Mouse (Mus musculus): ENCODE results near the gene 2410002F23Rik. TPM values are rescaled to one million over a fixed set of nuclear protein-coding genes. Genes with fewer than 3 reads are reported as not detected.
"Not testable (repeated sequence)": the region's sequence is repeated elsewhere in the genome, so short reads cannot be mapped to it uniquely, and the experiment has no call there.

The 2410002F23Rik gene
- polyA plus RNA-seq, 1 experiment from 2014 or later = 59.5 TPM

GRCm38 (mm10) chr7:44281586-44281985, 35.1 kb downstream of the 2410002F23Rik start:
- H3K27me3 ChIP-seq = 0 out of 2 replicates have a peak, but pooled peaks cover 10% of the 10 kb centered on the region
- WGBS = 64% methylated on average over 7 of the region's 7 CpGs
- ATAC-seq (replicated peaks; ENCODE audit: insufficient number of reproducible peaks, insufficient read depth, low FRiP score, low read depth) = no peak
- no peaks in the 10 kb centered on the region for H3K4me1 ChIP-seq (replicated peaks)
- no peak overlapping the region for H3K4me2 ChIP-seq
- H3K4me3 ChIP-seq = no peak overlapping the region
- H3K9ac ChIP-seq = no peak overlapping the region
- no peaks in the 10 kb centered on the region for H3K36me3 ChIP-seq
- no peak overlapping the region for H3K27ac ChIP-seq
- no peaks in the 10 kb centered on the region; the same call in 1 of the 2 replicates for H3K9me3 ChIP-seq (replicated peaks)

- H3K4me1 ChIP-seq (replicated peaks) = no peaks in the 10 kb centered on the region
- 0 out of 2 replicates have a peak, but pooled peaks cover 8% of the 10 kb centered on the region for H3K27me3 ChIP-seq
- H3K9ac ChIP-seq = no peak overlapping the region
- H3K9me3 ChIP-seq (replicated peaks) = no peaks in the 10 kb centered on the region; the same call in 1 of the 2 replicates
- H3K36me3 ChIP-seq = no peaks in the 10 kb centered on the region
- ATAC-seq (replicated peaks; ENCODE audit: insufficient number of reproducible peaks, insufficient read depth, low FRiP score, low read depth) = no peak
- 58% methylated on average over 7 of the region's 7 CpGs for WGBS
- no peak overlapping the region for H3K4me2 ChIP-seq
- no peak overlapping the region for H3K4me3 ChIP-seq
- H3K27ac ChIP-seq = no peak overlapping the region
Measured at GRCm38 (mm10) chr7:44287760-44288159, 41.2 kb downstream of the 2410002F23Rik start.

- H3K9ac ChIP-seq = no peak overlapping the region
- 71% methylated on average over 4 of the region's 4 CpGs for WGBS
Measured at GRCm38 (mm10) chr7:44290986-44291385, 44.5 kb downstream of the 2410002F23Rik start.

GRCm38 (mm10) chr7:44291418-44291817, 44.9 kb downstream of the 2410002F23Rik start:
- H3K27me3 ChIP-seq = 0 out of 2 replicates have a peak, but pooled peaks cover 7% of the 10 kb centered on the region
- H3K4me3 ChIP-seq = no peak overlapping the region
- H3K9me3 ChIP-seq (replicated peaks) = no peaks in the 10 kb centered on the region; the same call in 1 of the 2 replicates
- ATAC-seq (replicated peaks; ENCODE audit: insufficient number of reproducible peaks, insufficient read depth, low FRiP score, low read depth) = no peak
- no peak overlapping the region for H3K9ac ChIP-seq
- H3K36me3 ChIP-seq = no peaks in the 10 kb centered on the region
- no peak overlapping the region for H3K4me2 ChIP-seq
- 43% methylated on average over 4 of the region's 4 CpGs for WGBS
- no peak overlapping the region for H3K27ac ChIP-seq
- H3K4me1 ChIP-seq (replicated peaks) = no peaks in the 10 kb centered on the region

More at GRCm38 (mm10) chr7:44290986-44291385, 44.5 kb downstream of the 2410002F23Rik start:
- ATAC-seq (replicated peaks; ENCODE audit: insufficient number of reproducible peaks, insufficient read depth, low FRiP score, low read depth) = no peak
- no peak overlapping the region for H3K27ac ChIP-seq
- H3K4me3 ChIP-seq = no peak overlapping the region
- H3K36me3 ChIP-seq = no peaks in the 10 kb centered on the region
- H3K27me3 ChIP-seq = 0 out of 2 replicates have a peak, but pooled peaks cover 7% of the 10 kb centered on the region
- H3K9me3 ChIP-seq (replicated peaks) = no peaks in the 10 kb centered on the region; the same call in 1 of the 2 replicates
- H3K4me2 ChIP-seq = no peak overlapping the region
- no peaks in the 10 kb centered on the region for H3K4me1 ChIP-seq (replicated peaks)

DNA sequence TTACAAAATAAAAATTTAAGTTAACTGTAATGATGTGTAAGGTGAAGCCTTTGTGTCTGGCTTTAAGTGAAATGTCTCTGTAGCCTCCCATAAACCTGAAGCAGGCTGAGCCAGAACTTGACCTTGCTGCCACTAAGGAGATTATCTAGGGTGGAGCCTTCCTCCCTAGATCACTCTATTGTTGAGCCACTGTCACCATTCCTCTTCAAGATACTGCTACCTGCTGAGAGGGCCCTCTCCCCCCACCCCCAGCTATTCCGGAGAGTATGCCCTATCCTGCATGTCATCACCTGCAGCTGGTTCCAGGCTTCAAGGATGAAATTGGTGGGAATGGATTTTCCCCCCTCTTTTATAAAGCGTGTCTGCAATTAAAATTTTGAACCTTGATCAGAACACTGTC, 51.0 kb downstream of the 2410002F23Rik start:
- not testable (repeated sequence) for H3K36me3 ChIP-seq; H3K4me1 ChIP-seq (replicated peaks); H3K9ac ChIP-seq; H3K27me3 ChIP-seq; ATAC-seq (replicated peaks; ENCODE audit: insufficient number of reproducible peaks, insufficient read depth, low FRiP score, low read depth); H3K4me3 ChIP-seq; H3K27ac ChIP-seq; H3K9me3 ChIP-seq (replicated peaks); H3K4me2 ChIP-seq
- WGBS = 72% methylated on average over 2 of the region's 2 CpGs

Other genes starting within 250 kb of the 2410002F23Rik start
- not detected in 2 replicates for gene Klk1b26, start 234.6 kb upstream of the 2410002F23Rik start, polyA plus RNA-seq (2015; fragmentation: Nextera tagmentation; extraction: Ambion mirVana)
- gene Klk1b27, start 194.4 kb upstream of the 2410002F23Rik start, polyA plus RNA-seq (2015; fragmentation: Nextera tagmentation; extraction: Ambion mirVana) = not detected in 2 replicates
- gene Klk1b21, start 144.4 kb upstream of the 2410002F23Rik start, polyA plus RNA-seq (2015; fragmentation: Nextera tagmentation; extraction: Ambion mirVana) = not detected in 2 replicates
- gene Klk1b22, start 134.0 kb upstream of the 2410002F23Rik start, polyA plus RNA-seq (2015; fragmentation: Nextera tagmentation; extraction: Ambion mirVana) = not detected in 2 replicates
- gene Klk1b16, start 110.0 kb upstream of the 2410002F23Rik start, polyA plus RNA-seq (2015; fragmentation: Nextera tagmentation; extraction: Ambion mirVana) = not detected in 2 replicates
- not detected in 2 replicates for gene Klk1b24, start 58.5 kb upstream of the 2410002F23Rik start, polyA plus RNA-seq (2015; fragmentation: Nextera tagmentation; extraction: Ambion mirVana)
- not detected in 2 replicates for gene Klk1b3, start 48.5 kb upstream of the 2410002F23Rik start, polyA plus RNA-seq (2015; fragmentation: Nextera tagmentation; extraction: Ambion mirVana)
- gene Klk1b4, start 39.3 kb upstream of the 2410002F23Rik start, polyA plus RNA-seq (2015; fragmentation: Nextera tagmentation; extraction: Ambion mirVana) = not detected in 2 replicates
- gene Klk1b5, start 30.8 kb upstream of the 2410002F23Rik start, polyA plus RNA-seq (2015; fragmentation: Nextera tagmentation; extraction: Ambion mirVana) = not detected in 2 replicates
- 0.13 TPM in 1 of 2 replicates, not detected in the other for gene Klk1, start 21.4 kb upstream of the 2410002F23Rik start, polyA plus RNA-seq (2015; fragmentation: Nextera tagmentation; extraction: Ambion mirVana)
- gene Gm36864, start 10.5 kb upstream of the 2410002F23Rik start, polyA plus RNA-seq (2015; fragmentation: Nextera tagmentation; extraction: Ambion mirVana) = 0.09 TPM in 1 of 2 replicates, not detected in the other
- 0.62 and 1.1 TPM in 2 replicates for gene 1700028J19Rik, start within 50 bp of the 2410002F23Rik start, polyA plus RNA-seq (2015; fragmentation: Nextera tagmentation; extraction: Ambion mirVana)
- gene Acp4, start 10.7 kb downstream of the 2410002F23Rik start, polyA plus RNA-seq (2015; fragmentation: Nextera tagmentation; extraction: Ambion mirVana) = not detected in 2 replicates
- not detected in 2 replicates for gene Gm15517, start 14.7 kb downstream of the 2410002F23Rik start, polyA plus RNA-seq (2015; fragmentation: Nextera tagmentation; extraction: Ambion mirVana)
- 1.0 and 2.5 TPM in 2 replicates for gene Clec11a, start 60.2 kb downstream of the 2410002F23Rik start, polyA plus RNA-seq (2015; fragmentation: Nextera tagmentation; extraction: Ambion mirVana)
- gene Shank1, start 63.5 kb downstream of the 2410002F23Rik start, polyA plus RNA-seq (2015; fragmentation: Nextera tagmentation; extraction: Ambion mirVana) = 0.58 and 0.74 TPM in 2 replicates
- 0.71 and 0.82 TPM in 2 replicates for gene Syt3, start 137.4 kb downstream of the 2410002F23Rik start, polyA plus RNA-seq (2015; fragmentation: Nextera tagmentation; extraction: Ambion mirVana)
- 0.13 and 0.47 TPM in 2 replicates for gene 1700008O03Rik, start 139.1 kb downstream of the 2410002F23Rik start, polyA plus RNA-seq (2015; fragmentation: Nextera tagmentation; extraction: Ambion mirVana)
- 1.8 TPM in 2 replicates for gene Lrrc4b, start 182.3 kb downstream of the 2410002F23Rik start, polyA plus RNA-seq (2015; fragmentation: Nextera tagmentation; extraction: Ambion mirVana)
- 0.43 and 0.74 TPM in 2 replicates for gene Aspdh, start 218.7 kb downstream of the 2410002F23Rik start, polyA plus RNA-seq (2015; fragmentation: Nextera tagmentation; extraction: Ambion mirVana)
- 134 and 146 TPM in 2 replicates for gene Josd2, start 221.3 kb downstream of the 2410002F23Rik start, polyA plus RNA-seq (2015; fragmentation: Nextera tagmentation; extraction: Ambion mirVana)
- gene Emc10, start 249.8 kb downstream of the 2410002F23Rik start, polyA plus RNA-seq (2015; fragmentation: Nextera tagmentation; extraction: Ambion mirVana) = 81.6 and 109 TPM in 2 replicates
- gene Fam71e1, start 249.9 kb downstream of the 2410002F23Rik start, polyA plus RNA-seq (2015; fragmentation: Nextera tagmentation; extraction: Ambion mirVana) = 8.7 and 11.5 TPM in 2 replicates

Measured in heart, embryonic 15.5 days (tissue).